Mouse (Mus musculus): Measurements from ENCODE around the gene Aass. TPM values are rescaled to one million over a fixed set of nuclear protein-coding genes. Genes with fewer than 3 reads are reported as not detected.

Aass gene
- total RNA-seq (2023): not detected in 2 replicates

DNA sequence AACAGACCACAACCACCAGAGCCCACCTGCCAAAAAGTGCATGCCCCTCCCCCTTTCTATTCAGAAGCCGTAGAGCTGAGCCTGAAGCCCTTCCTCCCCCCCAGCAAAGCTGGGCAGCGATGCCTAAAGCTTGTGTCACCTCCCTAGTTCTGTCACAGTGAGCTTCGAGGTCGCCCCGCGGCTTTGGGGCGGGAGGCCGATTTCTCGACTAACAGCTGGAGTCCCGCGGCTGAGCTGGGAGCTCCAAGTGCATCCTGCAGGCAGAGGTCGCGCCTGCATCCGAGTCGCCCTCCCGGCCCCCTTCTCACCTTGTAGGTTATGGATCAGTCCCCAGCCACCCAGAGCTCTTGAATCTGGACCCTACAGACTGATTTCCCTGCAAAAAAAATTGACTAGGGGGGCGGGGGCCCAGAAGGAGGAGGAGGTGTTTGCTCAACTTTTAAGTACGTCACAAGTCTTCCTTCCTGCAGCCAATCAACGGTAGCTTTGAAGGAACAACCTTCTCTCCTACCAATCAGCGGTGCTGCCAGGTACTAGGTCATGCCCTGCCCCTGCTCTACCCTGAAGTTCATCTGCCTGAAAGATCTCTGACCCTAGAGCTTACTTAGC is at the start of gene Aass:
Gene Aass, minus strand, starts transcription at position 414 of the 609 bp plus-strand sequence.

Other genes with a start within 250 kb of the Aass start
- not detected in 2 replicates for gene Fezf1, start 115.4 kb upstream of the Aass start, total RNA-seq (2023)